Mouse (Mus musculus) heart, postnatal 25 days (tissue): ENCODE results near the gene Alkbh3. TPM values are rescaled to one million over a fixed set of nuclear protein-coding genes. Genes with fewer than 3 reads are reported as not detected.
A peak's percentile ranks its signal among the peaks of the same experiment; 100 is the strongest.

Source experiments
- DNase-seq: peaks from one replicate; pipeline ENCODE4 v3.0.0; 2022; ENCODE audit warnings: low spot score
- intact Hi-C: fragments of 180-260 bp; cut with DNase I; formaldehyde crosslinking; loops from one replicate; pipeline ENCODE4 v1.15.1; 2025
- total RNA-seq, 2 experiments: library from RNA; stranded (reverse); gene quantifications; 2 replicates each; pipeline ENCODE4 v1.2.3; 2021

The Alkbh3 gene
- total RNA-seq, 2 experiments from 2014 or later = 56.9 to 63.9 TPM

DNA sequence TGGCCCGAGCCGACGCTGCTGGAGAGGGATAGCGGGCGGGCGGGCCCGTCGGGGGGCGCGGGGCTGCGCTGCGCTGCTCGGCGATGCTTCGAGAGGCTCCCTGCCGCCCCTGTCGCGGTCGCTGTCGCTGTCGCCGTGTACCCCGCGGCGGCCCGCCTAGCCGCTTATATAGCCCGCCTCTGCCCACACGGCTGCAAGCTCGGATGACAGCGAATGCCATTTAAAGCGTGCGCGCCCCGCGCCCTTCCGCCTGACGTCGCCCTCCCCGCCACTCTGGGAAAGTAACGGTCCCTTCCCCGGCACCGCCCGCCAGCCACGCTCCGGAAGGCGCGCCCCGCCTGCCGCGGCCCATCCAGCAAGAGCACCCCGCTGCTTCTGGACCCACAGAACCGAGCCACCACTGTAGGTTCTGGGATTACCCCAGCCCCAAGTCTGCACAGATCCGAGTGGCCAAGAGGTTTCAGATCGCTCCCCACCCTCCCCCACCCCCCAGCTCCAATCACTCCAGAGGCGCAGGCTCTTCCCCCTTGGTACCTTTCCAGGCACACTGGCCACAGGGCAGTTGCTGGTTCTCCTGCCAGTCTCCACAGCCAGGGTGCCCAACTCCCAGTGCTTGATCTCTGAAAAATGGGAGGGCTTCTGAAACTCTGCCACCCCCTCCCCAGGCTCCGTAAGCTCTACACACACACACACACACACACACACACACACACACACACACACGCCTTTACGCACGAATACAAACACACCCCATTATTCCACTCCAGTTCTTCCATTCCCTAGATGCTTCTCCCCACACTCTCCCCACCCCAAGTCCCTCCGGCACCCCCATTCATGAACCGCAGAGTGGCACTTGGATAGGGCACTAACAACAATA lies 53.5 kb downstream of the Alkbh3 start, which contains the start of gene Gm13889:
TSS of gene Gm13889 (minus strand) at position 294 of the 877 bp plus-strand sequence.
- intact Hi-C loops = loop anchor here (5.0 kb wide), 1 partner anchor 85 kb away; no protein-coding TSS in a partner anchor
- peak; percentile 56 for DNase-seq

DNA sequence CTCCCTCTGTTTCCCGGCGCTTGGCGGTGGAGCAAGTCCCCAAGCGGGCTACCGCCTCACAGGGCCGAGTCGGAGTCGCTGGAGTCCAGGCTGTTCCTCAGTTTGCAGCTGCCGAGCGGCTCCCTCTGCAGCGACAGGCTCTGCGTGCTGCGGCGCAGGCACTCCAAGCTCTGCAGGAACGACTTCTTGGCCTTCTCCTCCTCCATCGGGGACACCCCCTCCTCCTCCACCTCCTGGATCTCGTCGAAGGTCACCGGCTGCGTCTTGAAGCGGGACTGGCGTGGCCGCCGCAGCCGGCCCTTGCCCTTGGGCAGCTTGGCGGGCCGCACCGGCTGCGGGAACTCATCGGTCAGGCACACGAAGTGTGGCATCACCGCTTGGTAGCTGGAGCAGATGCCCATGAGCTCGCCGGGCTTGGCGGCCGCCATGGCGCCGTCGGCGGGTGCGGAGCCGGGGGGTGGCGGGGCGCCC lies 54.2 kb downstream of the Alkbh3 start:
- intact Hi-C loops = loop anchor here (5.0 kb wide), 1 partner anchor 84 kb away; no protein-coding TSS in a partner anchor
- DNase-seq = peak; percentile 12

- intact Hi-C loops = loop anchor here (5.0 kb wide), 1 partner anchor 84 kb away; no protein-coding TSS in a partner anchor
These were observed 54.7 kb downstream of the Alkbh3 start for GRCm38 (mm10) chr2:93955886-93956285.

DNA sequence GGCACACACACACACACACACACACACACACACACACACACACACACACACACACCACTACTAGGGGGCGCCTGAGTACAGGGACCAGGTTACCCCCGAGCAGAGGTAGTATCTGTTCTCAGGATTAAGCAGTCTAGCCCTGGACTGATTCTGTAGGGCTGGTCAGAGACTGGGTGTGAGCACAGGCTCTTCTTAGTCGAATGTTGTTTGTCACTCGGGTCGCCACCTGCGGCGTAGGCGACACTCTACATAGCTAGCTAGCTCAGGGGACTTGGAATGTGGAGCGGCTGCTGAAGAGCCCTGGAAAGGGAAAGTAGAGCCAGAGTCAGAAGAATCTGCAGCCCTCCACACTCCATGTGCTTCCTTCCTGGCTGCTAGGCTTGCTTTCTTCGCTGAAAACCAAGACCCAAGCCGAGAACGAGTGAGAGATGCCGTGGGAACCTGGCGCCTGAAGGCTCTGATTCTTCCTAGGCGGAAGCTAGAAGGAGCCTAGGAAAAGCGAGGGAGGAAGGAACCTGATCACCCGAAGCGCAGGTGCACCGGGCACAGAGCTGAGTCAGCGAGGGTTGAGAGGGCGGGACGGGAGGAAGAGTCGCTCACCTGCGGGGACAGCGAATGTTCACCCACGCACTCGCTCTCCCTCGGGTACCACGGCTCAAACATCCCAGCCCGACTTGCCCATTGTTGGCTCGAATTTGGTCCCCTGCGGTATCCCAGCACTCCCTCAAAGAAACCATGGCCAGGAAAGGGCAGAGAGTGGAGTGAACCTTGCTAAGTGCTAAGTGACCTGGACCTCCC lies 55.6 kb downstream of the Alkbh3 start:
- intact Hi-C loops = loop anchor here (5.0 kb wide), 1 partner anchor 83 kb away; no protein-coding TSS in a partner anchor
- no peak for DNase-seq

More at GRCm38 (mm10) chr2:93955886-93956285, 54.7 kb downstream of the Alkbh3 start:
- DNase-seq = no peak

- intact Hi-C loops = no loop called here
- DNase-seq = no peak
These were observed 56.9 kb downstream of the Alkbh3 start for GRCm38 (mm10) chr2:93953726-93954125.

- intact Hi-C loops = no loop called here
- no peak for DNase-seq
These were observed 63.6 kb downstream of the Alkbh3 start for GRCm38 (mm10) chr2:93946976-93947375.

- intact Hi-C loops = no loop called here
- no peak for DNase-seq
These were observed 65.8 kb downstream of the Alkbh3 start for GRCm38 (mm10) chr2:93944855-93945254.

GRCm38 (mm10) chr2:93944099-93944498 lies 66.5 kb downstream of the Alkbh3 start:
- intact Hi-C loops = no loop called here
- DNase-seq = no peak

DNA sequence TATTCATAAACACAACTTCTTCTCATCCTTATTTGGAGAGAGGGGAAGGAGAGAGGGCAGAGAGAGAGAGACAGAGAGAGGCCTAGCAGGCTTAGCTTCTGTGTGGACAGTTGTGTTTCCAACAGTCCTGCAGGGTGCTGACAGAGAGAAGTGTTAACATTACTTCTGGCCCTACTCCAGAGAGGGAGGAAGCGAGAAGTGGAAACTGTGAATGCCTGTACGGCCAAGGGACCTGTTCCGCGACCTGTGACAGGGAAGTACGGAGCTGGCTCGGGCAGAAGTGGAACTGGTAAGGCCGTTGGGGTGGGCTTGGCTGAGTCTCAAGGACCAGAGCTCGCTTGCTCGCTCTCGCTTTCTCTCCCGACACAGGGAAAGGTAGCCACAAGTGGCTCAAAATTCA lies 68.9 kb downstream of the Alkbh3 start:
- no peak for DNase-seq
- intact Hi-C loops = no loop called here

- intact Hi-C loops = no loop called here
- no peak for DNase-seq
These were observed 72.1 kb downstream of the Alkbh3 start for GRCm38 (mm10) chr2:93938534-93938933.

Other genes starting within 250 kb of the Alkbh3 start
- gene Ext2, start 188.2 kb downstream of the Alkbh3 start, total RNA-seq = 10 to 100 TPM; 41.7 to 44.4 TPM
- 1 to 10 TPM; 3.9 to 5.4 TPM for gene Accs, start 160.9 kb downstream of the Alkbh3 start, total RNA-seq
- not detected for gene Accsl, start 141.7 kb downstream of the Alkbh3 start, total RNA-seq
- gene Gm13889, start 53.6 kb downstream of the Alkbh3 start, total RNA-seq = 10 to 100 TPM in 1 of 2 experiments, 1 to 10 TPM in 1; 9.5 to 11.2 TPM
- gene Gm27027, start 14.5 kb downstream of the Alkbh3 start, total RNA-seq = not detected
- gene Hsd17b12, start 147.2 kb upstream of the Alkbh3 start, total RNA-seq = 10 to 100 TPM; 20.0 to 20.8 TPM